Mouse (Mus musculus) C2C12 (cell line): ENCODE data around the gene Mfsd2a. TPM values are rescaled to one million over a fixed set of nuclear protein-coding genes. Genes with fewer than 3 reads are reported as not detected.

Source experiments
- H3K27me3 ChIP-seq: one replicate; pipeline ENCODE4 v1.6.1; 2011; ENCODE audit not compliant: control insufficient read depth, insufficient read depth, insufficient read length
- H3K36me3 ChIP-seq: one replicate; pipeline ENCODE4 v1.6.1; 2011; ENCODE audit not compliant: control insufficient read depth, insufficient read depth
- H3K4me3 ChIP-seq: one replicate; pipeline ENCODE4 v1.5.1; 2011; ENCODE audit warnings: mild to moderate bottlenecking, control low read depth; ENCODE audit not compliant: poor library complexity, insufficient read depth, severe bottlenecking
- H3K79me2 ChIP-seq: one replicate; pipeline ENCODE4 v1.6.1; 2011; ENCODE audit not compliant: control insufficient read depth, insufficient read depth
- H3K79me3 ChIP-seq: one replicate; pipeline ENCODE4 v1.6.1; 2011; ENCODE audit warnings: low read depth, control low read depth
- H3ac ChIP-seq: one replicate; pipeline ENCODE3; 2011; ENCODE audit warnings: low read depth; ENCODE audit not compliant: control insufficient read depth, insufficient read length
- CEBPB ChIP-seq: IDR thresholded peaks from one replicate; pipeline ENCODE4 v1.6.1; 2011; ENCODE audit warnings: low read depth, mild to moderate bottlenecking, control low read depth, moderate library complexity
- CTCF ChIP-seq: IDR thresholded peaks from one replicate; pipeline ENCODE4 v1.5.1; 2011; ENCODE audit not compliant: control insufficient read depth, insufficient read depth, insufficient read length
- FOSL1 ChIP-seq: IDR thresholded peaks from one replicate; pipeline ENCODE4 v1.8.0; 2011; ENCODE audit warnings: mild to moderate bottlenecking, low read length; ENCODE audit not compliant: poor library complexity, insufficient read depth, severe bottlenecking
- MAX ChIP-seq: IDR thresholded peaks from one replicate; pipeline ENCODE4 v1.6.1; 2011; ENCODE audit warnings: mild to moderate bottlenecking, control low read depth
- MYOD1 ChIP-seq: IDR thresholded peaks from one replicate; pipeline ENCODE4 v1.6.1; 2011; ENCODE audit warnings: low read depth; ENCODE audit not compliant: control insufficient read depth, insufficient read length
- MYOG ChIP-seq: IDR thresholded peaks from one replicate; pipeline ENCODE4 v1.6.1; 2011; ENCODE audit not compliant: control insufficient read depth, insufficient read length; ENCODE audit errors: extremely low read depth
- USF1 ChIP-seq: IDR thresholded peaks from one replicate; pipeline ENCODE4 v1.6.1; 2011; ENCODE audit warnings: low read depth, mild to moderate bottlenecking, control low read depth, moderate library complexity
- polyA plus RNA-seq: library from polyadenylated mRNA; unstranded; fragments of >200 nt; fragmentation: generic; extraction: Trizol; gene quantifications from one replicate; pipeline ENCODE4 v1.2.1, GENCODE M21; 2012; ENCODE audit warnings: missing spikeins

The Mfsd2a gene
- polyA plus RNA-seq, 1 experiment, result 8.9 TPM

DNA sequence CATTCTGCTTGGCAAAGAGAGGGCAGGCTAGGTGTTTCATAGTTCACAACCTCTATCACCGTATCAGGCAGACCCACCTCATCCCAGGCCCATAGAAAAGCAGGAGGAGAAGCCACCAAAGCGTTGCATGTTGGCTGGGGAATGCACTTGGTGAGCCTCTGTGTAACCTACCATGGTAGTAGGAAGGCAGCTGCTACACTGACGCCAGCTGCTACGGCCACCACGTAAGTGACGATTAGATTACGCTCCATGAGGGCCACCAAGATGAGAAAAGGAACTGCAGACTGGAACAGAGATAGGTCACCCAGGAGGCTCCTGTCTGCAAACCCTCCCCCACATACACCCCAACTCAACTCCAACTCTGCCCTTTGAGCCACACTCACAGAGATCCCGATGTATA, 11.9 kb downstream of the Mfsd2a start:
- no peaks in the 10 kb centered on the region for H3K27me3 ChIP-seq
- no peak overlapping the region for H3K4me3 ChIP-seq
- no peaks in the 10 kb centered on the region for H3K79me3 ChIP-seq
- H3K36me3 ChIP-seq, result peaks cover 13% of the 10 kb centered on the region
- no peak overlapping the region for H3ac ChIP-seq
- no peaks in the 10 kb centered on the region for H3K79me2 ChIP-seq
- TF ChIP-seq USF1, result no peak
- no peak for TF ChIP-seq FOSL1
- TF ChIP-seq MAX, result no peak
- no peak for TF ChIP-seq CEBPB
- TF ChIP-seq MYOG, result no peak
- no peak for TF ChIP-seq CTCF
- TF ChIP-seq MYOD1, result no peak

DNA sequence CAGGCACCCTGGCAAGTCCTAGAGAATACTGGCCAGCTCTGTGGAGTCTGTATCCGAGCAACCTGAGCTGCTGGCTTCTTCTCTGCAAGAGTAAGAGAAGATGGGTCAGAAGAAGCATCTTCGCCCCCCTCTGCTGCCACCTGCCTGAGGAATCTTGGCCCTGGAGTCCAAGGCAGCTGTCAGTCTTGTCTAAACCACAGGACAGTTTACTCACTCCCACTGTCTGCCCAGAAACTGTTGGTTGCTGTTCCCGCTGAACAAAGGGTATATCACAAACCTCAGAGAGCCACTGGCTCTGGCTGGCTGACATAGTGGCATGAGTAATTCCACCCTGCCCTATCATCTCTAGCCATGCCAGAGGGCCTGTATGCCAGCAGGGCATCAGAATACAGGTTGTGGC, 13.8 kb downstream of the Mfsd2a start:
- H3ac ChIP-seq, result no peak overlapping the region
- H3K79me2 ChIP-seq, result no peaks in the 10 kb centered on the region
- no peak overlapping the region for H3K4me3 ChIP-seq
- H3K79me3 ChIP-seq, result no peaks in the 10 kb centered on the region
- no peaks in the 10 kb centered on the region for H3K27me3 ChIP-seq
- TF ChIP-seq FOSL1 (no peak), CEBPB (no peak), MYOD1 (peak; percentile 71)
- peaks cover 13% of the 10 kb centered on the region for H3K36me3 ChIP-seq

DNA sequence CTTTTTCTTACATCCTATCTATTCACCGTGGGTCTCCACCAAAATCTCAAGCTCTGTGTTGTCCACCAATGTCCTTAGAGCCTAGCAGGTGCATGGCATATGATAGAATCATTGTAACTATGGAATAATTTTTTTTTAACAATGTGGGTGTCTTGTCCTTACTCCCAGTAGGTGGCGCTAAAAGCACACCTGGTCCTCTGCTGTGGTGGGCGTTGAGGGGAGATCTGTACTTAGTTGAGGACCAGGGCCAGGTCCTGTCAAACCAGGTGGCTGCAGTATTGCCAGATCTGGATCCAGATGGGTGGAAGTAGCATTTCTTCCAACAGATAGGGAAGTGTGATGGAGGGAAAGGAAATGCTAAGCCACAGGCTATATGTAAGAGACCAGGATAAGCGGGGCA, 16.6 kb downstream of the Mfsd2a start:
- Histone ChIP-seq H3ac (no peak overlapping the region), H3K79me3 (no peaks in the 10 kb centered on the region)

GRCm38 (mm10) chr4:122939048-122939796, 21.8 kb downstream of the Mfsd2a start:
- TF ChIP-seq MAX, result no peak
- TF ChIP-seq MYOD1, result no peak
- no peak for TF ChIP-seq CTCF
- TF ChIP-seq MYOG, result no peak
- no peak for TF ChIP-seq FOSL1
- TF ChIP-seq USF1, result no peak
- no peak for TF ChIP-seq CEBPB
- Histone ChIP-seq H3K4me3 (no peak overlapping the region), H3K36me3 (no peaks in the 10 kb centered on the region), H3K79me2 (no peaks in the 10 kb centered on the region), H3ac (no peak overlapping the region), H3K79me3 (no peaks in the 10 kb centered on the region), H3K27me3 (no peaks in the 10 kb centered on the region)

More for the DNA sequence above, 16.6 kb downstream of the Mfsd2a start:
- TF ChIP-seq FOSL1 (no peak), MAX (no peak), CTCF (no peak)
- no peaks in the 10 kb centered on the region for H3K27me3 ChIP-seq
- peaks cover 10% of the 10 kb centered on the region for H3K36me3 ChIP-seq
- H3K4me3 ChIP-seq, result no peak overlapping the region
- no peaks in the 10 kb centered on the region for H3K79me2 ChIP-seq

- Histone ChIP-seq H3K36me3 (no peaks in the 10 kb centered on the region), H3K4me3 (no peak overlapping the region), H3K79me3 (no peaks in the 10 kb centered on the region), H3K79me2 (no peaks in the 10 kb centered on the region), H3K27me3 (no peaks in the 10 kb centered on the region), H3ac (no peak overlapping the region)
- no peak for TF ChIP-seq FOSL1
These were observed 23.5 kb downstream of the Mfsd2a start for GRCm38 (mm10) chr4:122937489-122937888.

DNA sequence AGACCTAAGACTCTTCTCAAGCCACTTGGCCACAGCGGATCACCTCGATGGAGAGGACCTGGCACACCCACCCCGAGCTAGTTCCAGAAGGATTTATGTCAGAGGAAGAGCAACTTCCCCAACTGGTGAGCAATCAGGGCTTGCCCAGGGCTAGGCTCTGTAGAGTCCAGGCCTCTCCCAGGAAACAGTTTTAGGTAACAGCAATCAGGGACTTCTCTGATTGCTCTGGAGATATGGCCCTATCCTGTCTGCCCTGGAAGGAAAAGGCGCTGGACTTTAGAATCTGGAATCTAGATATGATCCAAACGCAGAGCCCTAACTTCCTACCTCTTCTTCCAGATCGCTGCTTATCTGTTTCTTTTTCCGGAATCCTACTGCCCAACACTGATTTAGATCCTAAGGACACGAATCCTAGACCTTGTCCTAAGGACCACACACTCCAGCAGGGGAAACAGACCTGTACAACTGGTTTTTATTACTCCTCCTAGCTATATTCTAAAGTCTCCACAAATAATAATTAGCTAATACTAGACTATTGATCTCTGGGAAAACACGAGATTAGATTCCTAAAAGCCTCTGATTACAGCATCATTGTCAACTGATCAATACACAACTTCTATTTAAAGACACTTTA, 25.4 kb downstream of the Mfsd2a start:
- Histone ChIP-seq H3K79me3 (no peaks in the 10 kb centered on the region), H3K36me3 (no peaks in the 10 kb centered on the region), H3ac (no peak overlapping the region), H3K4me3 (no peak overlapping the region), H3K79me2 (no peaks in the 10 kb centered on the region), H3K27me3 (no peaks in the 10 kb centered on the region)
- TF ChIP-seq CTCF (no peak), MYOD1 (no peak), CEBPB (no peak), MAX (no peak), FOSL1 (no peak), USF1 (no peak), MYOG (no peak)
